Comparison of ENCODE assay signal across 26 mouse cellular contexts in the genomic region with DNA sequence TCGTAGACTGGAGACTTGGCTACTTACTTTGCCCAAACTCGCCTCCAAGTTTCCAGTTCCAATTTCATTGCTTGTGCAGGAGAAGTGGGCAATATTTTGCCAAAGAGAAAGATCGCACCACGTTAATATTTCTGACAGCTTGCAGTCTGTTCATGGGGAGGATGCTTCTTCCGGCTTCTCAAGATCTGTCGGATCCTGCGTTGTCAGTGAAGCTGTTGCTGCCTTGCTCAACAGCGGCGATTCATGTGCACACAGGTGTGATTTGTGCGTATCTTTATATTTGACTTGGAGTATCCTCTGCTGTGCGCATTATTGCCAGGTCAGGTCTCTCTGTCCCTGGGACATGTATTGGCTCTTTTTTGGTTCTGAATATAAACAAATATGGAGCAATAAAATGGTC.
"Had no signal": no experiment of that assay in that cellular context is flagged by ENCODE, and none has a peak within 500 bp of the region (broad histone marks: within the 10 kb centered on the region; RNA-seq: fewer than 3 reads in every experiment).

No protein-coding gene starts in this region.

- H3K4me2 ChIP-seq: embryonic facial prominence, embryonic 12.5 days; embryonic facial prominence, embryonic 13.5 days; embryonic facial prominence, embryonic 15.5 days; forebrain, embryonic 12.5 days; forebrain, embryonic 13.5 days; forebrain, embryonic 15.5 days had no signal

- H3K36me3 ChIP-seq: embryonic facial prominence, embryonic 10.5 days; embryonic facial prominence, embryonic 12.5 days; embryonic facial prominence, embryonic 13.5 days; embryonic facial prominence, embryonic 15.5 days; forebrain, embryonic 10.5 days; forebrain, embryonic 12.5 days; forebrain, embryonic 15.5 days had no signal

- H3K27me3 ChIP-seq: embryonic facial prominence, embryonic 12.5 days; embryonic facial prominence, embryonic 13.5 days; embryonic facial prominence, embryonic 15.5 days; forebrain, embryonic 12.5 days; forebrain, embryonic 13.5 days; forebrain, embryonic 15.5 days had no signal

- H3K4me3 ChIP-seq: embryonic facial prominence, embryonic 10.5 days; embryonic facial prominence, embryonic 12.5 days; embryonic facial prominence, embryonic 13.5 days; embryonic facial prominence, embryonic 15.5 days; erythroblast, embryonic 14.5 days; forebrain, embryonic 10.5 days; forebrain, embryonic 12.5 days; forebrain, embryonic 13.5 days; forebrain, embryonic 15.5 days; gastrocnemius, adult 2 months; heart, adult 2 months had no signal

- DNase-seq: cerebellum, adult 8-10 months; cerebellum, adult 9-10 months; cerebellum, adult 9-11 months; cerebellum, postnatal 10 days; cerebellum, postnatal 14 days; cerebellum, postnatal 36 days; embryo, embryonic 11 days; forebrain, postnatal 0 days; gastrocnemius, adult 2 months; gastrocnemius, postnatal 10 days; gastrocnemius, postnatal 14 days; gastrocnemius, postnatal 25 days; gastrocnemius, postnatal 36 days; heart, adult 18-20 months; heart, adult 2 months had no signal

- H3K27ac ChIP-seq: embryonic facial prominence, embryonic 10.5 days; embryonic facial prominence, embryonic 12.5 days; embryonic facial prominence, embryonic 13.5 days; embryonic facial prominence, embryonic 15.5 days; forebrain, embryonic 10.5 days; forebrain, embryonic 12.5 days; forebrain, embryonic 13.5 days; forebrain, embryonic 15.5 days; gastrocnemius, adult 2 months; heart, adult 2 months had no signal

- H3K9me3 ChIP-seq: embryonic facial prominence, embryonic 10.5 days; embryonic facial prominence, embryonic 12.5 days; embryonic facial prominence, embryonic 13.5 days; embryonic facial prominence, embryonic 15.5 days; forebrain, embryonic 10.5 days; forebrain, embryonic 12.5 days; forebrain, embryonic 13.5 days; forebrain, embryonic 15.5 days had no signal

- H3K4me1 ChIP-seq: embryonic facial prominence, embryonic 10.5 days; embryonic facial prominence, embryonic 12.5 days; forebrain, embryonic 10.5 days; forebrain, embryonic 12.5 days; forebrain, embryonic 13.5 days had no signal

- H3K9ac ChIP-seq: embryonic facial prominence, embryonic 12.5 days; embryonic facial prominence, embryonic 13.5 days; embryonic facial prominence, embryonic 15.5 days; forebrain, embryonic 12.5 days; forebrain, embryonic 13.5 days; forebrain, embryonic 15.5 days; forebrain, postnatal 0 days had no signal

- ATAC-seq: forebrain, embryonic 13.5 days; forebrain, embryonic 14.5 days; forebrain, embryonic 15.5 days; forebrain, embryonic 16.5 days; forebrain, postnatal 0 days had no signal
